Mouse (Mus musculus) liver, adult 2 months (tissue): Measurements from ENCODE around the gene Dhrs7c.

Experiments used
- CTCF ChIP-seq: fragments of 200-500 bp; IDR thresholded peaks from 2 replicates; pipeline ENCODE4 v1.5.1; 2011; ENCODE audit warnings: low read depth, low read length, control low read depth
- POLR2A ChIP-seq: fragments of 200-500 bp; IDR thresholded peaks from 2 replicates; pipeline ENCODE4 v1.6.1; 2011; ENCODE audit warnings: low read length, control low read depth; ENCODE audit not compliant: insufficient read depth; ENCODE audit errors: extremely low read depth

- TF ChIP-seq CTCF = no peak
- no peak for TF ChIP-seq POLR2A
Observed at GRCm38 (mm10) chr11:67800130-67800723, 2.2 kb downstream of the Dhrs7c start.
